Mouse (Mus musculus) ovary, postnatal 14 days (tissue): ENCODE measurements at regions not wholly inside any gene's neighbourhood (a gene's known extent, or its start where the extent isn't known, plus 50 kb on each side); places are given as distances from the start of the nearest gene placed in this dataset.

Experiments
- DNase-seq: peaks from one replicate; pipeline ENCODE4 v3.0.0; 2022; ENCODE audit warnings: low spot score

DNA sequence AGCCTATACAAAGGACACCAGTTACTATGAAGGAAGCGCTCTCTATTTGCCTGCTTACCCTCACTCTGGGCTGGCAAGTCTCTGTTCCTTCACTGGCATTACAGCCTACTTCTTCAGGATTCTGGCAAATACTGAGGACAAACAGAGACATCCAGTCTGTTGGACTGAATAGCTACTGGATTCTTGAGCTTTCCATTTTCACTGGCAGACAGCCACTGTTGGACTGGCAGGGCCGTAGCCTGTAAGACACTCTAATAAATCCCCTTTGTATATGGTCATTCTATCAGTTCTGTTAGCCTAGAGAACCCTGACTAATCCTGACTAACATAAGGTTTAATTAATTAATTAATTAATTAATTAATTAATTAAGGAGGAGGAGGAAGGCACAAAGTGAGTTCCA is 72.4 kb upstream of the Dhrs4 start:
- no peak for DNase-seq
